ENCODE assay signal across 1 mouse cellular context in genomic region chr9:107602068-107602648, GRCm38 (mm10).
A peak's percentile ranks its signal among the peaks of the same experiment; 100 is the strongest.
TF ChIP-seq lines count a peak whose summit lies in the region.

No protein-coding gene starts in this region.

TF ChIP-seq in ES-E14, 5 proteins besides CTCF, POLR2A, EP300 and RAD21:
- TF ChIP-seq CHD2 (IDR thresholded peaks at IDR 0.05; ENCODE audit: low read depth, low read length) (no peak), ZC3H11A (IDR thresholded peaks at IDR 0.05; ENCODE audit: borderline replicate concordance, low read depth, low read length) (peak; percentile 82)
